Mouse (Mus musculus) liver, embryonic 12.5 days (tissue): ENCODE data around the gene Rpl23. TPM values are rescaled to one million over a fixed set of nuclear protein-coding genes. Genes with fewer than 3 reads are reported as not detected.

Experiments used
- ATAC-seq: fragments of 200-750 bp; cut with Nextera tagmentation; 2 replicates; pipeline ENCODE4 v1.8.0; 2017; ENCODE audit warnings: moderate number of reproducible peaks, mild to moderate bottlenecking, moderate library complexity
- H3K27ac ChIP-seq: fragments of 300-500 bp; sonication (generic); 2 replicates; pipeline ENCODE4 v1.5.1; 2016; ENCODE audit warnings: mild to moderate bottlenecking
- H3K27me3 ChIP-seq: fragments of 300-500 bp; sonication (generic); replicated peaks from 2 replicates; pipeline ENCODE4 v1.6.1; 2016; ENCODE audit warnings: mild to moderate bottlenecking, moderate library complexity
- H3K36me3 ChIP-seq: fragments of 300-500 bp; sonication (generic); 2 replicates; pipeline ENCODE4 v1.6.1; 2016; ENCODE audit warnings: mild to moderate bottlenecking, moderate library complexity
- H3K4me1 ChIP-seq: fragments of 300-500 bp; sonication (generic); 2 replicates; pipeline ENCODE4 v1.6.1; 2016
- H3K4me2 ChIP-seq: fragments of 300-500 bp; sonication (generic); 2 replicates; pipeline ENCODE4 v1.6.1; 2016; ENCODE audit warnings: mild to moderate bottlenecking, moderate library complexity
- H3K4me3 ChIP-seq: fragments of 300-500 bp; sonication (generic); 2 replicates; pipeline ENCODE4 v1.5.1; 2016; ENCODE audit warnings: mild to moderate bottlenecking, moderate library complexity
- H3K9ac ChIP-seq: fragments of 300-500 bp; sonication (generic); 2 replicates; pipeline ENCODE4 v1.6.1; 2016; ENCODE audit warnings: mild to moderate bottlenecking, moderate library complexity
- H3K9me3 ChIP-seq: fragments of 300-500 bp; sonication (generic); replicated peaks from 2 replicates; pipeline ENCODE4 v1.6.1; 2016; ENCODE audit warnings: mild to moderate bottlenecking, moderate library complexity
- WGBS: fragments of 180-500 bp; shearing (Covaris S2); methylation state at CpG from one replicate; pipeline ENCODE4 v1.1.7; 2016; ENCODE audit not compliant: insufficient replicate concordance; 5-methylcytosine and 5-hydroxymethylcytosine counted together
- polyA plus RNA-seq: library from polyadenylated mRNA; unstranded; fragments of >200 nt; fragmentation: Nextera tagmentation; extraction: Ambion mirVana; gene quantifications from 2 replicates; pipeline ENCODE4 v1.2.1, GENCODE M21; 2016

Rpl23 gene
- polyA plus RNA-seq, 1 experiment from 2014 or later = 473 TPM

DNA sequence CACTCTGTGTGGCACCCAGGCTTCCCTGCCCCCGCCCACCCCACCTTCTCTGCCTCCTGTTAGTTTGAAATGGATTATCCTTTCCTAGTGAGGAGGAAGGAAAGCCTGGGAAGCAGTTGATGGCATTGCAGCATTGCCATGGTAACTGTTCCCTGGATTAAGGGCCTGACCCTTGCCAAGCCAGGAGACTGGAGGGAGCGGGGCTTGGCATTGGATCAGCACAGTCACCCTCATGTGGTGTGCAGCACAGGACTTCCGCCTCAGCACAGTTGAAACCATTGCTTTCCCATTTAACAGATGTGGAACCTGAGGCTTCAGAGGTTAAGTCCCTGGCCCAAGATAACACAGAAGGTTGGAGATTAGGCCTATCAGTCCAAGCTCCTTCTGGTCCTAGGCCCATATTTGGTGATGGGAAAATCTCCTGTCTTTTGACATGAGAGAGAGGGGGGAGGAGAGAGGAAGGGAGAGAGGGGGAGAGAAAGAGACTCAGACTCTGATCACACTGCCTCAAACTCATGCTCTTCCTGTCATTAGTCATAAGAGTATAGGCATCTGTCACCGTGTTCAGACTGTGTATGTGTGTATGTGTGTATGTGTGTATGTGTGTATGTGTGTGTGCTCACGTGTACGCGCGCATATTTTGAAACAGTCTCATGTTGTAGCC is 39.3 kb upstream of the Rpl23 start:
- peaks cover 51% of the 10 kb centered on the region for H3K36me3 ChIP-seq
- 79% methylated on average over 8 of the region's 8 CpGs for WGBS
- no peaks in the 10 kb centered on the region for H3K9me3 ChIP-seq
- H3K4me2 ChIP-seq = no peak overlapping the region
- ATAC-seq = no peak
- H3K4me3 ChIP-seq = no peak overlapping the region
- no peak overlapping the region for H3K9ac ChIP-seq
- peak overlapping the region; percentile 41; the same call in 1 of the 2 replicates for H3K27ac ChIP-seq
- H3K4me1 ChIP-seq = peaks cover 91% of the 10 kb centered on the region
- no peaks in the 10 kb centered on the region for H3K27me3 ChIP-seq

DNA sequence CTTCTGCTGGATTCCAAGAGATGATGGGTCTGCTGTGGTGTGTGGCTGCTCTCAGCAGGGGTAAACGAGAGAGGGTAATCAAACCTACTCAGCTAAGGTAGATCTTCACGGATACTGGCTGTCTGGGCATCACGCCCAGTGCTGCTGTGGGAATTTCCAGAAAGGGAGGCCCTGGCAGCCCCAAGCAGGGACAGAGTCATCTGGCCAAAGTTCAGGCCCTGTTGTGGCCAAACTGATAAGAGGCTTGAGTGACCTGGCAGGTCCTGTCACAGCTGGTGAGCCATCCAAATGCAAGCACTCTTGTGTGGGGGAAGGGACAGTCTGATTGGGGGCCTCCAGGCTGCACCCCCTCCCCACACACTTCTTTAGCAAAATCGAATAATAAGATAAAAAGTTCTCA is 38.6 kb upstream of the Rpl23 start:
- WGBS = 39% methylated on average over 4 of the region's 4 CpGs
- H3K4me3 ChIP-seq = no peak overlapping the region
- H3K27ac ChIP-seq = peak overlapping the region; percentile 68
- H3K4me1 ChIP-seq = peaks cover 91% of the 10 kb centered on the region
- H3K9ac ChIP-seq = no peak overlapping the region
- H3K4me2 ChIP-seq = no peak overlapping the region
- peak; percentile 59; the same call in 1 of the 2 replicates for ATAC-seq
- H3K27me3 ChIP-seq = no peaks in the 10 kb centered on the region
- H3K36me3 ChIP-seq = peaks cover 52% of the 10 kb centered on the region
- no peaks in the 10 kb centered on the region for H3K9me3 ChIP-seq

DNA sequence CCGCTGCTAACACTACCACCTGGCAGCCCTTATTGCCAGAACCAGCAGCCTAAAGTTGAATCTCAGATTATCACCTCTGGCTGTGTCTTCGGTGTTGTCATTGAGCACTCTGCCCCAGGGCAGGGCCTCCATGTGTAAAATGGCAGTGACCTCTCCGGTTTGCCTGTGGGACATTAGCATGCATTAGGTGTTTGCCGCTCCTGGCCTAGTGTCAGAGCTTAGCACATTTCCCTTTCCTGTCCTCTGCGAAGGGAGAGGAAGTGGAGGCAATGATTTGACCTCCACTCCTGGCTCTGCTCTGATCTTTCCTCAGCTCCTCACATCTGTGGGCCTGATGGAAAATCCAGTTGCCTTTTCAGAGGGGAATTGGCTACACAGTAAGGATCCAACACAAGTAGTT is 37.7 kb upstream of the Rpl23 start:
- WGBS = 67% methylated on average over 5 of the region's 5 CpGs
- peak overlapping the region; percentile 68; the same call in 1 of the 2 replicates for H3K27ac ChIP-seq
- no peak overlapping the region for H3K9ac ChIP-seq
- H3K27me3 ChIP-seq = no peaks in the 10 kb centered on the region
- no peak for ATAC-seq
- no peaks in the 10 kb centered on the region for H3K9me3 ChIP-seq
- peaks cover 50% of the 10 kb centered on the region for H3K36me3 ChIP-seq
- no peak overlapping the region for H3K4me3 ChIP-seq
- no peak overlapping the region for H3K4me2 ChIP-seq
- peaks cover 92% of the 10 kb centered on the region for H3K4me1 ChIP-seq

DNA sequence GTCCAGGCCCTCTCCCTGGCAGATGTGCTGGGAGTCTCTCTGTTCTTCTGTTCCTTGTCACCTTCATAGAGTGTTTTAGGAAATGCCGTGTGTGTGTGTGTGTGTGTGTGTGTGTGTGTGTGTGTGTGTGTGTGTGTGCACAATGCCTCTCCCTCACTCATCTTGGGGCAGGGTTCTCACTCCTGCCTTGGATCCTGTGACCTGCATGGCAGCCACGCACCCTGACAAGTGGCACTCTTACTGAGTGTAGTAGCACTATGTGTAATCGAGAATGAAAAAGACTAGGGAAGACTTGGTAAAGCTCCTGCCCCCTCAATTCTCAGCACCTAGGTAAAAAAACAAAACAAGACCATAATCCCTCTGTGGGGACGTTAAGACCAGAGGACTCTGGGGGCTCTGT is 36.9 kb upstream of the Rpl23 start:
- H3K9ac ChIP-seq = no peak overlapping the region
- H3K4me3 ChIP-seq = no peak overlapping the region
- H3K4me2 ChIP-seq = no peak overlapping the region
- H3K4me1 ChIP-seq = peaks cover 90% of the 10 kb centered on the region
- WGBS = 58% methylated on average over 4 of the region's 4 CpGs
- H3K9me3 ChIP-seq = no peaks in the 10 kb centered on the region
- H3K27me3 ChIP-seq = no peaks in the 10 kb centered on the region
- peak overlapping the region; percentile 70 for H3K27ac ChIP-seq
- ATAC-seq = no peak
- H3K36me3 ChIP-seq = peaks cover 49% of the 10 kb centered on the region

DNA sequence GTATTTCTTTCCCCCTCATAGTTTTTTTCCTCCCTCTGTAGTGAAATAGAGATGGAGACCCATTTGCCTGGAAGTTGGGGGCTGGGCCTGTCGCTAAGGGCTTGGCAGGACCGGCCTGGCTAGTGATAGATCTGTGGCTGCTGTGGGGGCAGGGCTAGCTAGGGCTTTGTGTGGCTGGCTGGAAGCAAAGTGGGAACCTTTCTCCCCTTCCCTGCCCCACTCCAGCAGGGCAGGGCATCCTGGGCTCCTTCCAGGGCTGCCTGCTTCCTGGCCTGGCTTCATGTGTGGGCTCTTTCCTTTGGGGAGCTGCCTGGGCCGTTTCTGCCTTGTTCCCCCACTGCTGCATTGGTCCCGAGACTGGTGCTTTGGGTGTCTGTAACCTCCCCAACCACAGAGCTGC is 36.3 kb upstream of the Rpl23 start:
- Histone ChIP-seq H3K27me3 (no peaks in the 10 kb centered on the region), H3K36me3 (peaks cover 53% of the 10 kb centered on the region), H3K27ac (peak overlapping the region; percentile 70), H3K4me2 (peak overlapping the region; percentile 4; the same call in 1 of the 2 replicates), H3K4me3 (no peak overlapping the region), H3K9ac (no peak overlapping the region), H3K9me3 (no peaks in the 10 kb centered on the region), H3K4me1 (peaks cover 91% of the 10 kb centered on the region)
- no peak for ATAC-seq
- WGBS = 23% methylated on average over 4 of the region's 4 CpGs

DNA sequence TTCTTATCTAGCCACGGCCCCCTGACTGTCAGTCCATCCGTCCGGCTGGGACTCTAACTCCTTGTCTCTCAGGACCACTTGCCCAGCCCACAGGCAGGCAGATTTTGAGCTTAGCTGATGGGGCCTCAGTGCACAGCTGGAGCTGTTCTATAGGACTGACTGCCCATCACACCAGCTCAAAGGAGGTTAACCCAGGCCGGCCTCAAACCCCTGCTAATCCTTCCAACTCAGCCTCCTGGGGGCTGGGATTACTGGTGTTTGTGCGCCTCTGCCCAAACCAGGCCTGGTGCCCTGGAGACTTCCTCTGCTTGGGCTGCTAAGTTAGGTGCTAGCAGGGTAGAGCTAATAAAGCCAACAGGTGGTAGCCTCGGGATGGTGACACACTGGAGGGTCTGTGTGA is 35.8 kb upstream of the Rpl23 start:
- H3K36me3 ChIP-seq = peaks cover 58% of the 10 kb centered on the region
- no peaks in the 10 kb centered on the region for H3K9me3 ChIP-seq
- H3K9ac ChIP-seq = peak overlapping the region; percentile 22; the same call in 1 of the 2 replicates
- H3K4me3 ChIP-seq = no peak overlapping the region
- 35% methylated on average over 6 of the region's 6 CpGs for WGBS
- peak overlapping the region; percentile 69; the same call in 1 of the 2 replicates for H3K27ac ChIP-seq
- ATAC-seq = no peak
- H3K27me3 ChIP-seq = no peaks in the 10 kb centered on the region
- peaks cover 93% of the 10 kb centered on the region for H3K4me1 ChIP-seq
- peak overlapping the region; percentile 4; the same call in 1 of the 2 replicates for H3K4me2 ChIP-seq

DNA sequence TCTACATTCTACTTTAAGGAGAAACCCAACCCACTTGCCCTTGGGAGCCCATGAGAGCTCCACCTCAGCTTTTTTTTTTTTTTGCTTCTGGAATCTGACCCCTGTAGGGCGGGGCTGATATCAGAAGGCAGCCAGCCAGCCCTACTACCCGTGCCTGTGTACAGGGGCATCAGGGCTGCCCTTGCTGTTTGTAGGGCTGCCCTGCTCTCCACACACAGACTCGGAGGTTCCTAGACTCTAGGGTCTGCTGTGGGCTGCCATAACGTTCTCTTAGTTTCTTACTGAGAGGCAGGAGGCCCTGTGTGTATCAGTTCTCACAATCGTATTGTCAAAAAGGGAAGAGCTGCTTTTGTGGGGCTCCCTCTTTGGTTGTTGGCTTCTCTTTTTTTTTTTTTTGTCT is 35.1 kb upstream of the Rpl23 start:
- no peaks in the 10 kb centered on the region for H3K27me3 ChIP-seq
- H3K4me1 ChIP-seq = peaks cover 94% of the 10 kb centered on the region
- peak overlapping the region; percentile 41 for H3K4me2 ChIP-seq
- ATAC-seq = peak; percentile 58; the same call in 1 of the 2 replicates
- 0 out of 2 replicates have a peak overlapping the region, but pooled peaks have one; percentile 33 for H3K9ac ChIP-seq
- H3K4me3 ChIP-seq = no peak overlapping the region
- WGBS = 6% methylated on average over 5 of the region's 5 CpGs
- peak overlapping the region; percentile 69 for H3K27ac ChIP-seq
- H3K36me3 ChIP-seq = peaks cover 61% of the 10 kb centered on the region
- no peaks in the 10 kb centered on the region for H3K9me3 ChIP-seq

DNA sequence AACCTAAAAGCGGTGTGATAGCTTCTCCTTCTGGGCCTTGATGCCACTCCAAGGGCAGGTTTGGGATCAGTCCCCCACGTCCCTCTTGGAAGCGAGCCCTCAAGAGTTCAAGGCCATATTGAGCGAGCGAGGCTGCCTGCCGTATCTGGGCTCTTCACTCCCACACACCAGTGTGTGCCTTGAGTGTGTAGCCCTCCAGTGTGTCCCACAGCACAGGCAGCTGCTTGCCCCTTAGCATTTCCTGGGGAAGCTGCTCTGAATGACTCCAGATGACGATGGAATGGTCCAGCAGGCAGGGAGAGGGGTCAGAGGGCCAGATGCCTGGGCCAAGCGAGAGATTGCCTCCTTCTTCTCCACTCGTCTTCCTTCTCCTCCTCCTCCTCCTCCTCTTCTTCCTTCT is 34.7 kb upstream of the Rpl23 start:
- Histone ChIP-seq H3K4me1 (peaks cover 97% of the 10 kb centered on the region), H3K36me3 (peaks cover 61% of the 10 kb centered on the region)
- WGBS = 55% methylated on average over 9 of the region's 9 CpGs

DNA sequence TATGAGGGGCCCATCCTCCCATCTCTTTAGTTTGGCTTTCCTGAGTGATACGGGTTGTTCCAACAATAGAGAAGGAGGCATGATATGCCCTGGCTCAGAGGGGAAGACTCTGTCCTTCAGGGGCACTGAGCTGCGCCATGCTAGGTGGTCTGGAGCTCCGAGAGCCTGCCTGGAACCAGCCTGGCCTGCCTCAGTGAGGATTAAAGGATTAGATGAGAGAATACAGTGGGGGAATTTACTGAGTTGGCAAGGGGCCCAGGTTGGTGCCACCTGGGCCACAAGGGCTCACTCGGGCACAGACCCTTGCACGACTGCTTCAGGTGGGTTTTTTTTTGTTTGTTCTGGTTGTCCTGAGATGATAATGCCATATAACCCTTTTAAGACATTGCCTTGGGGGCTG is 33.9 kb upstream of the Rpl23 start:
- no peak for ATAC-seq
- no peaks in the 10 kb centered on the region for H3K9me3 ChIP-seq
- H3K36me3 ChIP-seq = peaks cover 58% of the 10 kb centered on the region
- no peak overlapping the region for H3K4me2 ChIP-seq
- no peak overlapping the region for H3K27ac ChIP-seq
- no peak overlapping the region for H3K4me3 ChIP-seq
- WGBS = 78% methylated on average over 5 of the region's 5 CpGs
- no peaks in the 10 kb centered on the region for H3K27me3 ChIP-seq
- H3K4me1 ChIP-seq = peaks cover 97% of the 10 kb centered on the region
- H3K9ac ChIP-seq = no peak overlapping the region

More for the DNA sequence above, 34.7 kb upstream of the Rpl23 start:
- H3K4me2 ChIP-seq = peak overlapping the region; percentile 41; the same call in 1 of the 2 replicates
- no peaks in the 10 kb centered on the region for H3K27me3 ChIP-seq
- peak overlapping the region; percentile 69; the same call in 1 of the 2 replicates for H3K27ac ChIP-seq
- H3K4me3 ChIP-seq = no peak overlapping the region
- no peak for ATAC-seq
- H3K9me3 ChIP-seq = no peaks in the 10 kb centered on the region
- H3K9ac ChIP-seq = no peak overlapping the region

DNA sequence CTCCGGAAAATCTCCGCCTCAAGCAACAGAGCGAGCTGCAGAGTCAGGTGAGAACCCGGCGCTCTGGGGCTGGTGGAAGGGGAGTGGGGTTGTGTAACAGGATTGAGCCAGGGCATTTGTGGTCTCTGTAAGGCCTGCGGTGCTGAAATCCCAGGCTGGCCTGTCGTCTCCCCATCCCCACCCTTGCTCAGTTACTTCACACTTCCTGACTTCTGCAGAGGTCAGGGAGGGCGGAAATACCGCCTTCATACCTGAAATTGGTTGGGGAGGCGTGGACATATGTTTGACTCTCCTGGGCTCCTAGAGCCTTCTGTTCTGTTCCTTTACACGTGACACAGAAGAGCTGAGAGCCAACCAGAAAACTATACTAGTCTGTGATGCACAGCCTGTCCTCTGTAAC is 33.5 kb upstream of the Rpl23 start:
- Histone ChIP-seq H3K4me1 (peaks cover 97% of the 10 kb centered on the region), H3K27ac (0 out of 2 replicates have a peak overlapping the region, but pooled peaks have one; percentile 32), H3K4me2 (no peak overlapping the region), H3K9me3 (no peaks in the 10 kb centered on the region), H3K27me3 (no peaks in the 10 kb centered on the region), H3K36me3 (peaks cover 59% of the 10 kb centered on the region), H3K4me3 (no peak overlapping the region), H3K9ac (no peak overlapping the region)
- no peak for ATAC-seq
- WGBS = 69% methylated on average over 11 of the region's 11 CpGs

DNA sequence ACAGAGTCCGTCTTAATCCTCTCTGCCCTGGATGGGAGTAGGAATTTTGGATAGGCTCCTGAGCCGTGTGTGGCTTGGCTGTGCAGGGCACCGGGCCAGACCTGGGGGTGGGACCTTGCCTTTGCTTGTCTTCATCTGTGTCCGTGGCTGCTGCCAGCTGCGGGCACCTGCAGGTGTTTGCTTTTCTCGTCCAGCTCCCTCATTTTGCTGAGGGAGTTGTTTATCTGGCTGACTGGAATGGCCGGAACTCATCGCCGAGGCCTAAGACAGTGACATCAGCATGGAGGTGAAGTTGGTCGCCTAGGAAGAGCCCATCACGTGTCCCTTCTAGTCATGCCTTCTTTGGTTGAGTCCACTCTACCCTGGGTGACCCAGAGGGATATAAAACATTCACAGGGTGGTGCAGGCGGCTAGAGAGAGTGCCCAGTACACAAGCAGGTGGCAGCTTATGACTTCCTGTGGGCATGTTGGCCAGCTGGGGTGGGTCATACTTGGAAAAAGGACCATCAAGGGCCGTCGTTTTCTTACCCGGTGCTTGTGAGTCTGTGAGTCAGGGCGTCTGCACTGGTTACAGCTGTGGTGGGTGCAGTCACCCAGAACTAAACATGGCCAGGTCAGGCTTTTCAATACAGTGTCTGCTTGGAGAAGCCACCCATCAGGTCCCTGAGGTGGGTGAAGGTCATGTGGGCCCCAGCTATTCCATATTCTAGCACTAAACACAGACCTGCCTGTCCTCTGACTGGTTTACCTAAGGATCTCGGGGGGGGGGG is 31.7 kb upstream of the Rpl23 start:
- no peaks in the 10 kb centered on the region for H3K9me3 ChIP-seq
- H3K27ac ChIP-seq = no peak overlapping the region
- H3K4me2 ChIP-seq = no peak overlapping the region
- no peak for ATAC-seq
- peaks cover 62% of the 10 kb centered on the region for H3K36me3 ChIP-seq
- H3K4me3 ChIP-seq = no peak overlapping the region
- H3K9ac ChIP-seq = no peak overlapping the region
- WGBS = 75% methylated on average over 17 of the region's 17 CpGs
- H3K27me3 ChIP-seq = no peaks in the 10 kb centered on the region
- peaks cover 97% of the 10 kb centered on the region for H3K4me1 ChIP-seq

DNA sequence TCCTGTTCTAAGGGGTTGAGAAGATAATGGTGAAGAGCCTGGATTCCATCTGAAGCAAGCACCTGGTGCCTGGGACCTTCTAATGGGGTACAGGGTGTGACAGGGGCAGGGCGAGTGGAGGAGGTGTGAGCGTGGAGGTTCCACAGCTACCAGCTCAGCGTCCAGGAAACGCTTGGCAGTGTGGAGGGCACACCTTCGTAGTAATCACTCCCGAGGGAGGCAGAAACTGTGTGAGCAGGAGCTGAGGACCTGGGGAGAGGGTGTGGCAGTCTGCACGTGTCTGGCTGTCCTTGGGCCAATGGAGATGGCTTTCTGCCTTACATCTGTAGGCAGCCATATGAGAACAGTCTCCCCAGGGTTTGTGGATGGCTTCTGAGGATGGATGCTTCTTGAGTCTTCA is 30.8 kb upstream of the Rpl23 start:
- peaks cover 63% of the 10 kb centered on the region for H3K36me3 ChIP-seq
- no peak overlapping the region for H3K4me3 ChIP-seq
- no peak for ATAC-seq
- no peak overlapping the region for H3K9ac ChIP-seq
- no peak overlapping the region for H3K4me2 ChIP-seq
- H3K27ac ChIP-seq = no peak overlapping the region
- no peaks in the 10 kb centered on the region for H3K9me3 ChIP-seq
- WGBS = 66% methylated on average over 7 of the region's 7 CpGs
- peaks cover 97% of the 10 kb centered on the region for H3K4me1 ChIP-seq
- H3K27me3 ChIP-seq = no peaks in the 10 kb centered on the region
